Mouse (Mus musculus): ENCODE results near the gene Pex14.

- TF ChIP-seq CTCF (IDR thresholded peaks at IDR 0.05; ENCODE audit: extremely low read depth, insufficient read depth, insufficient read length, insufficient replicate concordance): no peak
- no peak for TF ChIP-seq POLR2A (IDR thresholded peaks at IDR 0.05; ENCODE audit: low read depth, low read length)
These were observed 138.6 kb downstream of the Pex14 start for GRCm38 (mm10) chr4:148961081-148961480.

Measured in spleen, adult 2 months (tissue).